Mouse (Mus musculus): ENCODE results near the gene Camk1d. TPM values are rescaled to one million over a fixed set of nuclear protein-coding genes. Genes with fewer than 3 reads are reported as not detected.

Camk1d gene
- 7.4 and 8.0 TPM in 2 replicates for polyA plus RNA-seq (2015; fragmentation: Nextera tagmentation; extraction: Ambion mirVana)

DNA sequence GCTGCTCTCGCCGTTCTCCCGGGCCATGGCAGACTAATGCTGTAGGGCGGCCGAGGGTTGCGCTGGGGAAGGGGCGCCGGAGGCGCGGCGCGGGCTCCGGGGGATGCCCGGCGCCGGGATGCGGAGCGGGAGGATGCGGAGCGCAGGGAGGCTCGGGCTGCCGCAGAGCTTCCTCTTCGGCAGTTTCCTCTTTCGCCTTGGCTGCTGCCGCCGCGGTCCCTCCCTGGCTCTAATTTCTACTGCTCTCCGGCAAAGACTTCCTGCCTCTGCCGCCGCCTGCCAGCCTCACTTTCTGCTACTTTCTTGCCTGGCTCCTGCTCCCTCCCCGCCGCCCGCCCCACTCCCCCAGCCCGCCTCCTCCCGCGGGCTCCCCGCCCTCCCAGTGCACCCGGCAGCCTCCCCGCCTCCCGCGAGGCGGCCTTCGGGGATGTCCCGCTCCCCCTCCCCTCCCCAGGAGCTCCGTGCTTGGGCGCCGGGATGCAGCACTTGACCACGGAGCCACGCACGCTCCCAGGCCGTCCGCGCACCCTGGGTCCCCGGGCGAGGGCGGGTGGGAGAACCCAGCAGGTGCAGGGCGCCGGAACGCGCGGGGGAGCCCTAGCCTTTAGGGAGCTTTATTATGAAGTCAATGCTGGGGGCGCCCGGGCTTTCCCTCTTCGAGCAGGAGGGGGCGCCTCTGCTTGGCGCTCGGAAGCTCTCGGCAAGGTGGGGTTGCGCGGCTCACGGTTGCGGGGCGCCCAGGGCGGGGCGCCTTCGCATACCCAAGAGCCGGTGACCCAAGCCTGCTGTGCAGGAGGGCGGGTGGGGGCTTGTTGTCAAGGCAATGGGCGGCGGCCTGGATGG, at the start of gene Camk1d:
Camk1d (minus strand) TSS at position 305 of the 843 bp plus-strand sequence.
- ATAC-seq: peak; percentile 89
- WGBS: under 1% methylated on average over 75 of the region's 80 CpGs
- H3K4me3 ChIP-seq (ENCODE audit: low read length): peak within 1 kb of the TSS; percentile 56

DNA sequence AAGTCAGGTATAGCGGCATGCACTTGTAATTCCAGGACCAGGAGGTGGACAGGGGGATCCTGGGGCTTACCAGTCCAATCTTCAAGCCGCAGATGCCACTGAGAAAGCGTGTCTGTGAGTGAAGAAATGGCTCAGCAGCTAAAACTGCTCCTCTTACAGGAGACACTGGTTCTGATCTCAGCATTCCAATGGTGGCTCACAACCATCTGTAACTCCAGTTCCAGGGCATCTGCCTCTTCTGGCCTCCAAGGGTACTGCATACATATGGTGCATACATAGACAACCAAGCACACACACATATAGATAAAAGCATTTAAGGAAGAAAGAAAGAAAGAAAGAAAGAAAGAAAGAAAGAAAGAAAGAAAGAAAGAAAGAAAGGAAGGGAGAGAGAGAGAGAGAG, 47.7 kb upstream of the Camk1d start:
- no peaks in the 10 kb centered on the region for H3K9me3 ChIP-seq (ENCODE audit: control insufficient read depth, low read length)
- no peaks in the 10 kb centered on the region for H3K27me3 ChIP-seq (replicated peaks; ENCODE audit: control insufficient read depth, insufficient read depth, low read length)
- no peaks in the 10 kb centered on the region for H3K36me3 ChIP-seq (ENCODE audit: control insufficient read depth, insufficient read depth, low read length)
- H3K9ac ChIP-seq (ENCODE audit: low read depth, low read length): no peak overlapping the region
- no peak overlapping the region for H3K27ac ChIP-seq (ENCODE audit: low read depth, low read length)
- no peak overlapping the region for H3K4me2 ChIP-seq (ENCODE audit: low read length)
- WGBS: 98% methylated on average over 3 of the region's 3 CpGs
- ATAC-seq: no peak
- no peak overlapping the region for H3K4me3 ChIP-seq (ENCODE audit: low read length)
- H3K4me1 ChIP-seq (ENCODE audit: control insufficient read depth, insufficient read depth, low read depth, low read length): no peaks in the 10 kb centered on the region

More for the DNA sequence above, at the start of gene Camk1d:
- H3K4me2 ChIP-seq (ENCODE audit: low read length): peak within 1 kb of the TSS; percentile 79
- H3K4me1 ChIP-seq (ENCODE audit: control insufficient read depth, insufficient read depth, low read depth, low read length): peaks cover 10% of the 10 kb centered on the region
- no peaks in the 10 kb centered on the region for H3K36me3 ChIP-seq (ENCODE audit: control insufficient read depth, insufficient read depth, low read length)
- H3K27me3 ChIP-seq (replicated peaks; ENCODE audit: control insufficient read depth, insufficient read depth, low read length): no peaks in the 10 kb centered on the region
- peaks cover 5% of the 10 kb centered on the region; the same call in 1 of the 2 replicates for H3K9me3 ChIP-seq (ENCODE audit: control insufficient read depth, low read length)
- H3K9ac ChIP-seq (ENCODE audit: low read depth, low read length): peak within 1 kb of the TSS; percentile 65
- H3K27ac ChIP-seq (ENCODE audit: low read depth, low read length): peak within 1 kb of the TSS; percentile 74

- no peak overlapping the region for H3K9ac ChIP-seq (ENCODE audit: low read depth, low read length)
- H3K27ac ChIP-seq (ENCODE audit: low read depth, low read length): no peak overlapping the region
- WGBS: 96% methylated on average over 8 of the region's 8 CpGs
Observed at GRCm38 (mm10) chr2:5760479-5761008, 46.2 kb upstream of the Camk1d start.

DNA sequence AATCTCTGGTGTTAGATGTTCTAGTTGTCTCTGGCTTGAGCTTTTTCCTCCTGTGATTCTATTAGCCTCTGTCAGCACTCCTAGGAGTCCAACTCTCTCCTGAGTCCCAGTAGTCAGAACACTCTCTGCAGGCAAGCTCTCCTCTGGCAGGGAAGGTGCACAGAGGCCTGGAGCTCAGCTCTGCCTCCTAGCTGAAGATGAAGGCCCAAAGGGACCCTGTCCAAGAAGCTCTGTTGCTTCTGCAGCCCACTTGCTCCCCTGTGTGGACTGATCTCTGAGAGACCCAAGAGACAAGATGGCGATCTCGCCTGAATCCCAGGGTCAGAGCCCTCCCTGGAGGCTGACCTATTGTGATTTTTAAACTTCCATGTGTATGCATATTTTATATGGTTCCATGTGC, 44.3 kb upstream of the Camk1d start:
- ATAC-seq: no peak
- Histone ChIP-seq H3K27me3 (replicated peaks; ENCODE audit: control insufficient read depth, insufficient read depth, low read length) (no peaks in the 10 kb centered on the region), H3K27ac (ENCODE audit: low read depth, low read length) (no peak overlapping the region), H3K36me3 (ENCODE audit: control insufficient read depth, insufficient read depth, low read length) (no peaks in the 10 kb centered on the region), H3K4me1 (ENCODE audit: control insufficient read depth, insufficient read depth, low read depth, low read length) (no peaks in the 10 kb centered on the region), H3K9me3 (ENCODE audit: control insufficient read depth, low read length) (no peaks in the 10 kb centered on the region), H3K4me3 (ENCODE audit: low read length) (no peak overlapping the region), H3K9ac (ENCODE audit: low read depth, low read length) (no peak overlapping the region), H3K4me2 (ENCODE audit: low read length) (no peak overlapping the region)
- WGBS: 75% methylated on average over 2 of the region's 2 CpGs

More at GRCm38 (mm10) chr2:5760479-5761008, 46.2 kb upstream of the Camk1d start:
- Histone ChIP-seq H3K4me3 (ENCODE audit: low read length) (no peak overlapping the region), H3K9me3 (ENCODE audit: control insufficient read depth, low read length) (no peaks in the 10 kb centered on the region), H3K4me1 (ENCODE audit: control insufficient read depth, insufficient read depth, low read depth, low read length) (no peaks in the 10 kb centered on the region), H3K36me3 (ENCODE audit: control insufficient read depth, insufficient read depth, low read length) (no peaks in the 10 kb centered on the region), H3K4me2 (ENCODE audit: low read length) (no peak overlapping the region), H3K27me3 (replicated peaks; ENCODE audit: control insufficient read depth, insufficient read depth, low read length) (no peaks in the 10 kb centered on the region)
- no peak for ATAC-seq

GRCm38 (mm10) chr2:5750872-5751271, 36.6 kb upstream of the Camk1d start:
- no peak overlapping the region for H3K9ac ChIP-seq (ENCODE audit: low read depth, low read length)
- H3K27me3 ChIP-seq (replicated peaks; ENCODE audit: control insufficient read depth, insufficient read depth, low read length): no peaks in the 10 kb centered on the region
- H3K9me3 ChIP-seq (ENCODE audit: control insufficient read depth, low read length): no peaks in the 10 kb centered on the region
- no peaks in the 10 kb centered on the region for H3K4me1 ChIP-seq (ENCODE audit: control insufficient read depth, insufficient read depth, low read depth, low read length)
- H3K36me3 ChIP-seq (ENCODE audit: control insufficient read depth, insufficient read depth, low read length): no peaks in the 10 kb centered on the region
- whole genome bisulfite sequencing: 88% methylated on average over 3 of the region's 3 CpGs
- no peak overlapping the region for H3K27ac ChIP-seq (ENCODE audit: low read depth, low read length)
- no peak overlapping the region for H3K4me2 ChIP-seq (ENCODE audit: low read length)
- no peak overlapping the region for H3K4me3 ChIP-seq (ENCODE audit: low read length)
- ATAC-seq: no peak

DNA sequence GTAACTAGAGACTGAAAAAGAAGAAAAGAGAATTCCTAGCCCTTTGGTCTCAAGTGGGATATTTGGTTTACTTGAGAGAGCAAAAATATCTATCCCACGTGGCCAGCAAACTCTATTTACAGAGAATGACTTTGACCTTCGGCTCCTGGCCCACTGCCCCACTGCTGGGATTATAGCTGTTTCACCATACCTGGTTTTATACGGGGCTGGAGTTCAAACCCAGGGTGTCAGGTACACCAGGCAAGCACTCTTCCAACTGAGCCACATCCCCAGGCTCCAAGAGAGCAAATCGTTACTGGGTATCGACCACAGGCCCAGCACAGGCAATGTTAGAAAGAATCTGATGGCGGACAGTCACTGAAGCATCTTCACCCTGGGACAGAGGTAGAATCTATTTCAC, 34.9 kb upstream of the Camk1d start:
- Histone ChIP-seq H3K4me2 (ENCODE audit: low read length) (no peak overlapping the region), H3K27ac (ENCODE audit: low read depth, low read length) (no peak overlapping the region), H3K4me1 (ENCODE audit: control insufficient read depth, insufficient read depth, low read depth, low read length) (no peaks in the 10 kb centered on the region), H3K4me3 (ENCODE audit: low read length) (no peak overlapping the region), H3K9me3 (ENCODE audit: control insufficient read depth, low read length) (no peaks in the 10 kb centered on the region), H3K36me3 (ENCODE audit: control insufficient read depth, insufficient read depth, low read length) (no peaks in the 10 kb centered on the region), H3K9ac (ENCODE audit: low read depth, low read length) (no peak overlapping the region), H3K27me3 (replicated peaks; ENCODE audit: control insufficient read depth, insufficient read depth, low read length) (no peaks in the 10 kb centered on the region)
- WGBS: 86% methylated on average over 6 of the region's 6 CpGs
- no peak for ATAC-seq

- no peaks in the 10 kb centered on the region for H3K4me1 ChIP-seq (ENCODE audit: control insufficient read depth, insufficient read depth, low read depth, low read length)
- 82% methylated on average over 5 of the region's 5 CpGs for WGBS
- H3K36me3 ChIP-seq (ENCODE audit: control insufficient read depth, insufficient read depth, low read length): no peaks in the 10 kb centered on the region
- H3K4me2 ChIP-seq (ENCODE audit: low read length): no peak overlapping the region
- H3K27me3 ChIP-seq (replicated peaks; ENCODE audit: control insufficient read depth, insufficient read depth, low read length): no peaks in the 10 kb centered on the region
- H3K9ac ChIP-seq (ENCODE audit: low read depth, low read length): no peak overlapping the region
- no peak for ATAC-seq
- no peak overlapping the region for H3K27ac ChIP-seq (ENCODE audit: low read depth, low read length)
- H3K4me3 ChIP-seq (ENCODE audit: low read length): no peak overlapping the region
- H3K9me3 ChIP-seq (ENCODE audit: control insufficient read depth, low read length): no peaks in the 10 kb centered on the region
Observed at GRCm38 (mm10) chr2:5747545-5748043, 33.3 kb upstream of the Camk1d start.

- H3K27ac ChIP-seq (ENCODE audit: low read depth, low read length): no peak overlapping the region
- no peaks in the 10 kb centered on the region for H3K27me3 ChIP-seq (replicated peaks; ENCODE audit: control insufficient read depth, insufficient read depth, low read length)
- no peaks in the 10 kb centered on the region for H3K36me3 ChIP-seq (ENCODE audit: control insufficient read depth, insufficient read depth, low read length)
- no peaks in the 10 kb centered on the region for H3K4me1 ChIP-seq (ENCODE audit: control insufficient read depth, insufficient read depth, low read depth, low read length)
- H3K9me3 ChIP-seq (ENCODE audit: control insufficient read depth, low read length): no peaks in the 10 kb centered on the region
- H3K4me2 ChIP-seq (ENCODE audit: low read length): no peak overlapping the region
- 87% methylated on average over 12 of the region's 12 CpGs for WGBS
- H3K9ac ChIP-seq (ENCODE audit: low read depth, low read length): no peak overlapping the region
- no peak overlapping the region for H3K4me3 ChIP-seq (ENCODE audit: low read length)
- ATAC-seq: no peak
Observed at GRCm38 (mm10) chr2:5746529-5746928, 32.2 kb upstream of the Camk1d start.

- H3K4me2 ChIP-seq (ENCODE audit: low read length): no peak overlapping the region
- H3K9ac ChIP-seq (ENCODE audit: low read depth, low read length): no peak overlapping the region
- H3K27me3 ChIP-seq (replicated peaks; ENCODE audit: control insufficient read depth, insufficient read depth, low read length): no peaks in the 10 kb centered on the region
- H3K27ac ChIP-seq (ENCODE audit: low read depth, low read length): no peak overlapping the region
- H3K9me3 ChIP-seq (ENCODE audit: control insufficient read depth, low read length): no peaks in the 10 kb centered on the region
- H3K36me3 ChIP-seq (ENCODE audit: control insufficient read depth, insufficient read depth, low read length): no peaks in the 10 kb centered on the region
- no peaks in the 10 kb centered on the region for H3K4me1 ChIP-seq (ENCODE audit: control insufficient read depth, insufficient read depth, low read depth, low read length)
- WGBS: 83% methylated on average over 8 of the region's 8 CpGs
- no peak for ATAC-seq
- H3K4me3 ChIP-seq (ENCODE audit: low read length): no peak overlapping the region
Observed at GRCm38 (mm10) chr2:5743886-5744285, 29.6 kb upstream of the Camk1d start.

Data from hindbrain, embryonic 16.5 days (tissue).